Mouse (Mus musculus): ENCODE data around the gene Pcbp3. TPM values are rescaled to one million over a fixed set of nuclear protein-coding genes. Genes with fewer than 3 reads are reported as not detected.
"Not testable (repeated sequence)": the region's sequence is repeated elsewhere in the genome, so short reads cannot be mapped to it uniquely, and the experiment has no call there.

Pcbp3 gene
- polyA plus RNA-seq, 1 experiment: 23.5 TPM

DNA sequence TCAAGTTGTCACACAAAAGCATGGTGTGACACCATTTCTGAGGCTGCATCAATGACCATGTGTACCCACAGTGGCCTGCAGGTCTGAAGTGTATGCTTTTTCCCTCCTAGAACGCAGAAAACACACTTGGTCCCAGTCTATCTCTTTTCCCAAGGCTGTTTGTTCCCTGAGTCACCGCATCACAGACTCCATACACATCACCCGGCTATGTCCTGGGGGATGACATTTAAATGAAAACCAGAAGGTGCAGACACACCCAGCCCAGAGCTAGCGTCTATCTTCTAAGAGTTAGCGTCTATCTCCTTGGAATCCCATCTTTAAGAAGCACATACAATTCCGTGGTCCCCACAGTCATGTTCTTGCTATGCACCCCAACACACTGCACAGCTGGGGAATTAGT, 192.1 kb downstream of the Pcbp3 start:
- DNase-seq: no peak
- H3K27ac ChIP-seq (ENCODE audit: insufficient read depth, low read depth, low read length): no peak overlapping the region
- no peak overlapping the region for H3K4me3 ChIP-seq (ENCODE audit: insufficient read depth, low read depth, low read length)
- WGBS: 97% methylated on average over 6 of the region's 6 CpGs
- H3K27me3 ChIP-seq (replicated peaks; ENCODE audit: control insufficient read depth, insufficient read depth, low read length): no peaks in the 10 kb centered on the region
- no peaks in the 10 kb centered on the region for H3K36me3 ChIP-seq (ENCODE audit: control insufficient read depth, insufficient read depth, low read length)
- TF ChIP-seq POLR2A (IDR thresholded peaks at IDR 0.05; ENCODE audit: low read depth, low read length): no peak
- no peak for TF ChIP-seq CTCF (conservative IDR thresholded peaks at IDR 0.05; ENCODE audit: insufficient read depth, insufficient read length, low read depth, low read length)
- H3K4me1 ChIP-seq (ENCODE audit: control insufficient read depth, insufficient read depth, low read length): no peaks in the 10 kb centered on the region

DNA sequence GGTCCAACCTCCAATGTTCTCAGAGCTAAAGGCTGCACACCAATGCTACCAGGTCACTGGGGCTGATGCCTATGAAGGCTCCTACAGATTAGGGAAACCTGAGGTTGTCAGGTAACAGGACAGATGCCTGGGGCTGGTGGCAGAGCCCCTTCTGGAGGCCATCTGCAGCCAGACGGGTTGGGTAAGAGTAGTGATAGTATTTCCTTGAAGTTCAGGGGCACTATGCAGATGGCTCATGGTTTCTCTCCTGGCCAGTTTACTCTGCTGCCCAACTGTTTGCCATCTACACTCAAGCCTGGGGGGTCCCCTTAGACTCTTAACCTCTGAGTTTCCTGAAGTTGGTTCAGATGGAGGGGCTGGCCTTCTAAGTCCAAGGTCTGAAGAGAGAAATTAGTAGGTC, 195.5 kb downstream of the Pcbp3 start:
- no peak for DNase-seq
- TF ChIP-seq POLR2A (IDR thresholded peaks at IDR 0.05; ENCODE audit: low read depth, low read length): no peak
- TF ChIP-seq CTCF (conservative IDR thresholded peaks at IDR 0.05; ENCODE audit: insufficient read depth, insufficient read length, low read depth, low read length): no peak
- no peaks in the 10 kb centered on the region for H3K36me3 ChIP-seq (ENCODE audit: control insufficient read depth, insufficient read depth, low read length)
- H3K4me3 ChIP-seq (ENCODE audit: insufficient read depth, low read depth, low read length): no peak overlapping the region
- 88% methylated on average over 1 of the region's 1 CpGs for WGBS
- no peaks in the 10 kb centered on the region for H3K27me3 ChIP-seq (replicated peaks; ENCODE audit: control insufficient read depth, insufficient read depth, low read length)
- H3K4me1 ChIP-seq (ENCODE audit: control insufficient read depth, insufficient read depth, low read length): no peaks in the 10 kb centered on the region
- H3K27ac ChIP-seq (ENCODE audit: insufficient read depth, low read depth, low read length): no peak overlapping the region

DNA sequence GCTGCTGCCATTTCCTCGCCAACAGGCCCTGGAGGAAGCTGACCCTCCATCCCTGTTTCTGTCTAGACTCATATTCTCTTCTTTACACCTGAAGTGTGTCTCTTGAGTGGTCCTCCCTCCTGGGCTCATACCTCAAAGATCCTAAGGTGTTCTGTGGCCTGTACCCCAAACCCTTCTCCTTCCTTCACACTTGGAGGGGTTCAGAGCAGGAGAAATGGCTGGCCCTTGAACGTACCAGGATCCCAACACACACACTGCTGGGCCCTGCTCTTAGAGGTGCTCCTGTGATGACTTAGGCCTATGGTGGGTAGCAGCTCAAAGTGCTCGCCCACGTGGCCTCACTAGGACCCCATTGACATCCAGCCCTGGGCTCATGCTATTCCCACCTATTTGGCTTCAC, 196.8 kb downstream of the Pcbp3 start:
- TF ChIP-seq POLR2A (IDR thresholded peaks at IDR 0.05; ENCODE audit: low read depth, low read length) (no peak), CTCF (conservative IDR thresholded peaks at IDR 0.05; ENCODE audit: insufficient read depth, insufficient read length, low read depth, low read length) (no peak)
- Histone ChIP-seq H3K27me3 (replicated peaks; ENCODE audit: control insufficient read depth, insufficient read depth, low read length) (no peaks in the 10 kb centered on the region), H3K27ac (ENCODE audit: insufficient read depth, low read depth, low read length) (no peak overlapping the region), H3K4me3 (ENCODE audit: insufficient read depth, low read depth, low read length) (no peak overlapping the region), H3K36me3 (ENCODE audit: control insufficient read depth, insufficient read depth, low read length) (no peaks in the 10 kb centered on the region), H3K4me1 (ENCODE audit: control insufficient read depth, insufficient read depth, low read length) (no peaks in the 10 kb centered on the region)
- WGBS: 94% methylated on average over 4 of the region's 4 CpGs
- DNase-seq: no peak

DNA sequence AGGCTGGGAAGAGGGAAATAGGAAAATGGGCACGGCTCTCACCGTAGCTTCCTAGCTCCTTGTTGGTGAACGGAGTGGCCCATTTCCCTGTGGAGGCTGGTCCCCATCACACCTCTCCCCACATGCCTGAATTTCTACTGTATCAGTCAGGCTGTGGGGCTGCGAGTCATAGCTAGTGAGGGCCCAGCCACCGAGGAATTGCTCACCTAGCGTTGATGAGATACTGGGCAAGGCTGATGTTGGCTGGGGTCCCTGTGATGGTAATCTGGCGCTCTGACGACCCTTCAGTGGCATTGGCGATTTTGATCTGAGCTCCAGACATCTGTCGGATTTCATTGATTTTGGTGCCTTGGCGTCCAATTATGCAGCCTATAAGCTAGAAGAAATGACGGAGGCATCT, 198.7 kb downstream of the Pcbp3 start:
- no peaks in the 10 kb centered on the region for H3K27me3 ChIP-seq (replicated peaks; ENCODE audit: control insufficient read depth, insufficient read depth, low read length)
- no peak for TF ChIP-seq POLR2A (IDR thresholded peaks at IDR 0.05; ENCODE audit: low read depth, low read length)
- TF ChIP-seq CTCF (conservative IDR thresholded peaks at IDR 0.05; ENCODE audit: insufficient read depth, insufficient read length, low read depth, low read length): no peak
- 94% methylated on average over 12 of the region's 12 CpGs for WGBS
- no peaks in the 10 kb centered on the region for H3K4me1 ChIP-seq (ENCODE audit: control insufficient read depth, insufficient read depth, low read length)
- DNase-seq: no peak
- no peaks in the 10 kb centered on the region for H3K36me3 ChIP-seq (ENCODE audit: control insufficient read depth, insufficient read depth, low read length)
- H3K27ac ChIP-seq (ENCODE audit: insufficient read depth, low read depth, low read length): no peak overlapping the region
- no peak overlapping the region for H3K4me3 ChIP-seq (ENCODE audit: insufficient read depth, low read depth, low read length)

DNA sequence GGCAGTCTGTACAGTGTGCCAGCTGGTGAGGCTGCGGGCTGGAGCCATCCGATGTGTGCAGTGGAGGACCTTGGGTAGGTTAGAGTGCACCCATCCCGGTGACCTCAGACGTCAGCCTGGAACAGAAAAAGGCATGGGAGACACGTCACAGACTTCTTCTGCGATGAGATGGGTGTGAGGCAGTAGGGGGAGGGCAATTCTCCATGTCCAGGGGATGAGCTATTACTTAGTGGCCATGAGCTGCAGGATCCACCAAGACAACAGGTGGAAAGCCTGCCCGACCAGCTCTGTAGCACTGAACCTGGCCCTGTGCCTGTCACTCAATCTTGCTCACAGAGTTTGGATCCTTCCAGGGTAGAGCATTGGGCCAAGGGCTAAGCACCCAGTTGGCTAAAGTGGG, 199.3 kb downstream of the Pcbp3 start:
- Histone ChIP-seq H3K4me3 (ENCODE audit: insufficient read depth, low read depth, low read length) (no peak overlapping the region), H3K27me3 (replicated peaks; ENCODE audit: control insufficient read depth, insufficient read depth, low read length) (no peaks in the 10 kb centered on the region), H3K27ac (ENCODE audit: insufficient read depth, low read depth, low read length) (no peak overlapping the region), H3K36me3 (ENCODE audit: control insufficient read depth, insufficient read depth, low read length) (no peaks in the 10 kb centered on the region), H3K4me1 (ENCODE audit: control insufficient read depth, insufficient read depth, low read length) (no peaks in the 10 kb centered on the region)
- 86% methylated on average over 7 of the region's 7 CpGs for WGBS
- DNase-seq: no peak
- TF ChIP-seq CTCF (conservative IDR thresholded peaks at IDR 0.05; ENCODE audit: insufficient read depth, insufficient read length, low read depth, low read length) (no peak), POLR2A (IDR thresholded peaks at IDR 0.05; ENCODE audit: low read depth, low read length) (no peak)

DNA sequence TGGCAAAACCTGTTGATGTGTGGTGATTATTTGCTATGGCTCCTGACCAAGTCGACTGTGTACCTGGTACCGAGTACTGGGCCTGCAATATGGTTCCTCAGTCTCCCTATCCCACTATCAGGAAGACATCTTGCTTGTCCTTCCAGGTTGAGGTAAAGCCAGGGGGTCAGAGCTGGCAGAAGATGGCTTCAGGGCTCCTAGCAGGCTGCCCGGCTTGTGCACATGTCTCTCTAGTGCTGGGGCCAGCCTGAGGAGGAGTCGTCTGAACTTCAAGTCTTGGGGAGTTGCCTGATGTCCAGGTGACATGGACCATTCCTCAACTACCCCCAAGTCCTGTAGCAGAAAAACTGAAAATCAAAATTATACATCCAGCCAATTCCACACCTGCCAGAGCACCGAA, 201.8 kb downstream of the Pcbp3 start:
- TF ChIP-seq POLR2A (IDR thresholded peaks at IDR 0.05; ENCODE audit: low read depth, low read length): no peak
- H3K4me1 ChIP-seq (ENCODE audit: control insufficient read depth, insufficient read depth, low read length): no peaks in the 10 kb centered on the region
- H3K36me3 ChIP-seq (ENCODE audit: control insufficient read depth, insufficient read depth, low read length): no peaks in the 10 kb centered on the region
- WGBS: 91% methylated on average over 5 of the region's 5 CpGs
- no peak overlapping the region for H3K27ac ChIP-seq (ENCODE audit: insufficient read depth, low read depth, low read length)
- H3K27me3 ChIP-seq (replicated peaks; ENCODE audit: control insufficient read depth, insufficient read depth, low read length): no peaks in the 10 kb centered on the region
- H3K4me3 ChIP-seq (ENCODE audit: insufficient read depth, low read depth, low read length): no peak overlapping the region
- DNase-seq: no peak

DNA sequence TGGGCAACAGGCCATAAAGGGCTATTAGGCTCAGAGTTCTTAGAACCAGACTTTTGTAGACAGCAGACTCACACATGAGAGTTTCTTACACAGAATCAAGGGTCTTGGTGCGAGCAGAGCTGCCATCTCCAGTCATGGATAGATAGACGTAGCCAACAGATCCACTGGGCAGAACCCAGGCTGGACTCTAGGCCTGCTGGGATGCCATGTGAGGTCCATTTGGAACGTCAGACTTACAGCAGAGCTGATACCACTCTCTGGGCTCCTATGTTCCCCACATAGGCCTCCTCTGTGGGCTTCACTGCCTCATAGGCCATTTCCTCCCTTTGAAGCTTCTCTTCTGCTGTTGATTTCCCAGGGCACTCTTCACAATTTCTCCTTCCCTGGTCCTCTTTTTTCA, 208.0 kb downstream of the Pcbp3 start:
- no peak for TF ChIP-seq POLR2A (IDR thresholded peaks at IDR 0.05; ENCODE audit: low read depth, low read length)
- no peak for TF ChIP-seq CTCF (conservative IDR thresholded peaks at IDR 0.05; ENCODE audit: insufficient read depth, insufficient read length, low read depth, low read length)
- no peak for DNase-seq
- H3K27ac ChIP-seq (ENCODE audit: insufficient read depth, low read depth, low read length): no peak overlapping the region
- H3K36me3 ChIP-seq (ENCODE audit: control insufficient read depth, insufficient read depth, low read length): no peaks in the 10 kb centered on the region
- no peak overlapping the region for H3K4me3 ChIP-seq (ENCODE audit: insufficient read depth, low read depth, low read length)
- no peaks in the 10 kb centered on the region for H3K4me1 ChIP-seq (ENCODE audit: control insufficient read depth, insufficient read depth, low read length)
- 91% methylated on average over 3 of the region's 3 CpGs for WGBS
- H3K27me3 ChIP-seq (replicated peaks; ENCODE audit: control insufficient read depth, insufficient read depth, low read length): no peaks in the 10 kb centered on the region

DNA sequence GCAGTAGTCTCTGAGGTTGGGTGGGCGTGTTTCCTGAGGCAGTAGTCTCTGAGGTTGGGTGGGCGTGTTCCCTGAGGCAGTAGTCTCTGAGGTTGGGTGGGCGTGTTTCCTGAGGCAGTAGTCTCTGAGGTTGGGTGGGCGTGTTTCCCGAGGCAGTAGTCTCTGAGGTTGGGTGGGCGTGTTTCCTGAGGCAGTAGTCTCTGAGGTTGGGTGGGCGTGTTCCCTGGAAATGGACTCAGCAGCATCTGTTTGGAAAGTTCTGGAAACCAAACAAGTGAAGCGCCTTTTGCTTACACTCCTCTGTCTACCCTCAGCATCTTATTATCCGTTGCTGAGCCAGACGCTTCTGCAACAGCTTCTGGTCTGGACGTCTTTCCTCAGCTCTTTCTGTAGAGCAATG, 217.4 kb downstream of the Pcbp3 start:
- WGBS: 36% methylated on average over 11 of the region's 11 CpGs
- H3K4me3 ChIP-seq (ENCODE audit: insufficient read depth, low read depth, low read length); H3K4me1 ChIP-seq (ENCODE audit: control insufficient read depth, insufficient read depth, low read length); DNase-seq; H3K27me3 ChIP-seq (replicated peaks; ENCODE audit: control insufficient read depth, insufficient read depth, low read length); H3K36me3 ChIP-seq (ENCODE audit: control insufficient read depth, insufficient read depth, low read length); H3K27ac ChIP-seq (ENCODE audit: insufficient read depth, low read depth, low read length): not testable (repeated sequence)
